Mouse (Mus musculus) v-Abl transformed pro-B cells (cell line): ENCODE measurements around the gene Cox10.

Experiments
- in situ Hi-C, 2 experiments: fragments of 400-800 bp; cut with MboI; formaldehyde crosslinking; loops; one replicate each; pipeline ENCODE4 v1.15.1; 2025; ENCODE audit not compliant: unreplicated experiment in 2 of 2

Gene Cox10

DNA sequence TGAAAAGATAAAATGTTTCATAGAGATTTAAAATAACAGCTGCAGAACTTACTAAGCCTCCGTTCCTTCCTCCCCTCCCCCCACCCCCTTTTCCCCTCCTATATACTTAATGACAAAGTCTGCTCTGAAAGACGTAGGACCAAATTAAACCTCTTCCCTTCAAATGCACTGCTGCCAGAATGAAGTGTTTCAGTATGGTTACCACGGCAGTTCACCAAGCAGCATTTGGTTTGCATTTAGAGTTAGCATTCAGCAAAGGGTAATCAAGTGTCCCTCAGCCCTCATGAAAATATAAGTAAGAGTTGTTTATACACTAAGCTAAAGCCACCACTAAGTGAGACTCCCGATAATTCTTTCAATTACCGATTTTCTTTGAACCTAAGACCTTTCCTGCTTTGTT is 25.9 kb downstream of the Cox10 start:
- in situ Hi-C loops = loop anchor here in 1 of 2 experiments (25.0 kb wide), 1 partner anchor 1166 kb away; the partner anchor contains the start of gene Tvp23b

DNA sequence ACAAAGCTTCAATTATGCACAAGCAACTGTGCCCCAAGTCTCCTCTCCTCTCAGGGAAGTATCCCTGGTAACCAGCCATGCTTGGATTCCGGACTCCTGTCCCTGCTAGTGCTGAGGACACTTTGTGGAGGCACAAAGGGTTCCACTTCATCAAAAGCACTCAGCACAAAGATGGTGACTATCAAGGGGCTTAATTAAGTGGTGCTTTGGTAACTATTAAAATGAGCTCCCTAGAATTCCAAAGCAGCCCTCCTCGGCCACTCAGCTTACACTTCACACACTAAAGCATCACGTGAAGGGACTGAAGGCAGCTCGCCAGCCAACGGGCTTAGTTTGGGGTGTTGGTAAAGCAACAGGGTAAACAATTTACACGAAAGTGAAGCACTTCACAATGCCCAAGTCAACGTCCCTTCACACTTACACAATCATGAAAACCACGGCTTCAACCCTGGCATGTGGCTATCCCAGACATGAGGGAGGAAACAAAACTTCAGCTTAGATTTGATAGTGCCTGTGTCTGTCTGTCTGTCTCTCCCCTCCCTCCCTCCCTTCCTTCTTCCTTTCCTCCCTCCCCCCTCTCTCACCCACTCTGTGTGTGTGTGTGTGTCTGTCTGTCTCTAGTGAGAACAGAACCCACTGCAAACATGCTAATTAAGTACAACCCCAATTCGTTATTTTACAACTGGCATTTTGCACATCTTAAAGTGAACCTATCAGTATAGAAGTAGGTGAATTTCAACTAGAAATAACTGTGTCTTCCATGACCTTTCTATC is 27.9 kb downstream of the Cox10 start:
- in situ Hi-C loops = loop anchor here in 1 of 2 experiments (25.0 kb wide), 1 partner anchor 1164 kb away; the partner anchor contains the start of gene Tvp23b

DNA sequence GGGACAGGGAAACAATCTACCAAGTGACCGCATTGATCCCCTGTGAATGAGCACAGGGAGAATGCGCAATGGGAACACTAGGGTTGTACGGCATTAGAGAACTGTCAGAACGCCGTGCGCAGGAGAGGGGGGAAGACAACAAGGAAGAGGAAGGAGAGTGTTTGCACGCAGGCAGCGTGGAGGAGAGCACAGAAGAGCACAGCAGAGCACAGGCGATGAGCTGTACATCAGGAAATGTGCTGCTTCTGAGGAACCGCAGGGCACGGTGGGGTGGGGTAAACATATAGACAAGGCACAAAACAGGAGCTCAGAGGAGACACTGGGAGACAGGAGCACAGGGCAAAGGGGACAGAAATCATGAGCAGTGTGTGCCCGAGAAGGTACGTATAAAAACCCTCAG is 31.8 kb downstream of the Cox10 start:
- in situ Hi-C loops = no loop called here

DNA sequence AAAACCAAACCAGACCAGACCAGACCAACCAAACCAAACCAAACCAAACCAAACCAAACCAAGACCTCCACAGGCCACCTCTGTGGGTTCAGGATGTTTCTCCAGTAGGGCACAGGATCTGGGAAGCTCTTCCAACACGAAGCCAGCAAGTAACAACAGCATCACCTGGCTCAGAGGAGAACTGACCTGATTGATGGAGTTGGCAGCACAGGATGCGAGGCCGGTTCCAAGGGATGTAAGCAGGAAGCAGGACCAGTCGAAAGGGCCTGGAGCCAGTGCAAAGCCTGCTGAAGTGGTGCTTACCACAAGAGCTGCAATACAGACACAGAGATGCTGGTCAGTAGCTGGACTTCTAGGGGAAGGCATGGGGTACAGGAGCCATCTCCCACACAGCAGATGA is 34.2 kb downstream of the Cox10 start:
- in situ Hi-C loops = no loop called here

DNA sequence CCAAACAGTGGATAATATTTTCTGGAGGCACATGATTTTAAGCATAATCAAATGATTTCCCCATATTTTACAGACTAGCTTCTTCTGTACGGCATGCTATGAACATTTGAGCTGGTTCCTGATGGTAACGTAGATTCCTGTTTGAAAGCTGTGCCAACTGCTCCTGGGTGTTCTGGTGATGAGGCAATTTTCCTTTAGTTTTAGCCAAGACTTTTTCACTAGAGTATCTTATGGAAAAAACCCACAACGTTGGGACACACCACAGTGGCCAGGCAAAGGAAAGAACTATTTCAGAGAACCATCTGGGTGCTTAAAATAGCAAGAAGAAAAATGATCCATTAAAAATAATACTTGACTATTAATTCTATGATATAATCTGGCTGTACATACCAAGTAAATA is 35.2 kb downstream of the Cox10 start:
- in situ Hi-C loops = no loop called here

DNA sequence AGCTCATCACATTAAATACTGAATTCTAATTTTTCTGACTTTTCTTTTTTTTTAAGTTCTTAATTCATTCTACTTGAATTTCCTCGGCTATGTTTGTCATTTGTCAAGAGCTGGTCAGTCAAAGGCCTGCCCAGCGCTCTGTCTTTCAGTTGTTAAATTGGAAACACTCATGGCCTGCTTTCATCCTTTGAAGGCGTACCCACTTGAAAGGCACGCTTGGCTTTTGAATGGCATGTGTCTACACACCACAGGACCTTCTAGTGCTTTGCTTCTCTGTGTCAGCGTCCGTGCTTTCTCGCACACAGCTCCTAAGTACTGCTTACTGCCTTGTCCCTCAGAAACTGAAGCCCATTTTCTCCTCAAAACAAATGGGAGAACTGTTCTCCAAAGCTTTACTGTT is 38.0 kb downstream of the Cox10 start:
- in situ Hi-C loops = no loop called here

DNA sequence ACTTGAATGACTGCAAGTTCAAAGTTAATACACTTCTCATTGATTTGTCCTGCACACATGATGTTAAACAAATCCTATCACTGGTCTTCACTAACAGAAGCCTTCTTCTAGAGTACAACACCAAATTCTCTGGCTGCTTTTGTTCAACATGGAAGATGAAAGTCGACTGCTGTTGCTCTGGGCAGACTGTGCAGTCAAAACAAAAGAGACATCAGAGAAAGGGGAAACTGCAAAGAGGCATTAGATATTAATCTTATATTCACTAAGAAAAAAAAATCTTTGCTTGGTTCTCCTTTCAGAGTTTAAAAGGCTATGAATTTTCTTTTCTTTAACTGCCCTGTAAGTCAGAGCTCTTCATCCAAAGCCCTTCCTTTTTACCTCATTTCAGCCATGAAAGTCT is 39.7 kb downstream of the Cox10 start:
- in situ Hi-C loops = no loop called here

DNA sequence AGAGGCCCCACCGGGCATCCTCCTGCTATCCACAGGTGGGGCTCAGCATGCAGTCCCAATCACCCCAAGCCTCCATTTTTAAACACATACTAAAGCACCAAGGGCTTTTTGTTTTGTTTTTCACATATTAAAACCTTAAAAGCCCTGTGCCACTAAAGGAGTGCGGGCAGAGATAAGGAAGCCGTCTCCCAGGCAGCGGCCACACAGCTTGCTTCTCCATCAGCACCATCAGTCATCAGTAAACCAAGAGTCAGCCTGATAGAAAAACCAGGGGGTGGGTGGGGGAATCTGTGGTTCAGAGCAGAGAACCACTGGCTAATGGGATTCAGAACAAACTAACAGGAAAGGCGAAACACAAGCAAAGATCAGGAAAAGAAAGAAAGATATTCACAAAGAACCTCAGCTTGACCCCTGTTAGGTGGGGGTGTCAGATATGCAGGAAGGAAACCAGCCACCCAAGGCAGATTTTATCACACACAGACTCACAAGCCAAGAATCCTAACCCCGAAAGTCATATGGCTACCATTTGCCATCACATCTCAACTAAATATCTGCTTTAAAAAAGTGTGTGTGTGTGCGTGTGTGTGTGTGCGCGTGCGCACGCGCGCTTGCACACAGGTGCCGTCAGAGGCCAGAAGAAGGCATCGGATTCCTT is 41.7 kb downstream of the Cox10 start:
- in situ Hi-C loops = no loop called here

DNA sequence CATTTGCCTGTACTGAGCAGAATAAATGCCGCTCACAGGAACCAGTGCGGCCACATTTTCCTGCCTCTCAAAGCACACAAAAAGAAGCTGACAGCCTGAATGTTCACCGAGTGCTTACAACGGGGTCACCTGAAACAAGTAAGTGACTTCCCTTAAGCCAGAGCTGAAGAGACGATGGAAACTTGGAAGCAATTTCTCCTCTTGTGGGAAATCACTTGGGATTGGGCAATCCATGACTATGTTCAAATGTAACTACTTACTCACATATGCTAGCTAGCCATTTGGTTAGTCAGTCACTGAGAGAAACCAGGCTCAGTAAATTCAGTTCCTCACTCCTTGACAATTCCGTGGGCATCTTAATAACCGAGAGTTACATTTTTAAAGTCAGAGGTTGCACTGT is 43.0 kb downstream of the Cox10 start:
- in situ Hi-C loops = no loop called here

DNA sequence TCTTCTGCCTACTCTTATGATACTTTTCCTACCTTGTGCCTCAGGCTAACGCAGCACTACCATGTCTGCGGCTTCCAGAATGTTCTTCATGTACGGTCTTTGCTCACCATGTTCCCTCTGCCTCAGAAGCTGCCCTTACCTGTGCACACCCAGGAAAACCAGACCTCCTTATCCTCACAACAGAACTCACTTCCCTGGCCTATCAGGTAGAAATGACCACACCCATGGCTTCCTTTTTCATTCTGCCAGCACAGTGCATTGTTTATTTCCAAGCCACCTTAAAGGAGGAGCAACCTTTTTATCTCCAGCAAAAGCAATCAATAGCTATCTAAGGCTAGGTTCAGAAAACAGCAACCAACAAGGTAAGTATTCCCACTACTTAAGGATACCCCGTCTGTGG is 43.6 kb downstream of the Cox10 start:
- in situ Hi-C loops = no loop called here

DNA sequence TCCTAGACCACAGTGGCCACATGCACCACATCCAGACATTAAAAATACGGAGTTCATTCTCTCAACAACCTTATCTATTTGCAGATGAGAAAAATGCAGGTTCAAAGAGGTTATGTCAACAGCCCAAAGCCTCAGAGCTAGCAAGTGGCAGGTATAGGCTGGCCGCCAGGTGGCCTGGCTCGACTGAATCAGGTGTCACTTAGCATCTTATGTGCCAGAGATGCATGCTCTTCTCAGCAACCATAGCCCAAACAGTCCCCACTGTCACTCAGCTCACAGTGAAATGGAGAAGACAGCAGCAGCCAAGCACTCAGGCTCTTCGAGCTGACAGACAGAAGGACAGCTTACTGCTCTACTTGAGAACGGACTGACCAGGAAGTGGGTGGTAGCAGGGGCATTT is 44.6 kb downstream of the Cox10 start:
- in situ Hi-C loops = no loop called here

DNA sequence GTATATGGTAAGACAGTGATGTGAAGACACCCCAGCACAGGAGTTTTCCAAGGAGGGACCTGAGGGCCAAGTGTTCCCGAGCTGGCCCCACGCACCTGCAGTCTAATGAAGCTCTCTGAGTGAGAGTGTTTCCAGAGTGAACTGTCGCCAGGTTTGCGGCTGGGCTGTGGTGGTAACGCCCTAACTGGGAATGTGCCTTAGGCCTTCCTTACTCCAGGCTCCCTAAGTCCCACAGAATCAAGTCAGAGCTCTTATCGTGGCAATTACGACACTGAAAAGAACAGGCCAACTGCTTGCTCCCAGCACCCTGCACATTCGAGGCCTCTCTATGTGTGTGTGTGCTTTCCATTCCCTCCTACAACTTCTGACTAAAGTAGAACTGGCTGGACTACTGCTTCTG is 51.8 kb downstream of the Cox10 start:
- in situ Hi-C loops = no loop called here

DNA sequence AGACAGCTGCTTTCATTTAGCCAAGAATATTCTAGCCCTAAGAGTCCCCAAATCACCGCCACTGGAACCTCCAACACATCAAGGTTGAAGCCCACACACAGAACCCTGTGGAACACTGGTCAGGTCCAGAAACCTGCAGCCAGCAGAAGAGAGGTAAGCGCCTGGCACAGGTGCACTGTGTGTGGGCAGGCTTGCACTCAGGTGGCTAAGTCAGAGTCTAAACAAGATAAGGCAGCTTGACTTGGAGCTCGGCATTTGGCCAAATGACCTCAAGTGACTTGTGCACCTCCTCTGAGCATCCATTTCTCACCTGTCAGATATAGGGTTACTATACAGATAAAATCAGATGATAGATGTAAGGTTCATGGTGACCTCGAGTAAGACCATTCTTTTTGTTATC is 53.4 kb downstream of the Cox10 start:
- in situ Hi-C loops = no loop called here

DNA sequence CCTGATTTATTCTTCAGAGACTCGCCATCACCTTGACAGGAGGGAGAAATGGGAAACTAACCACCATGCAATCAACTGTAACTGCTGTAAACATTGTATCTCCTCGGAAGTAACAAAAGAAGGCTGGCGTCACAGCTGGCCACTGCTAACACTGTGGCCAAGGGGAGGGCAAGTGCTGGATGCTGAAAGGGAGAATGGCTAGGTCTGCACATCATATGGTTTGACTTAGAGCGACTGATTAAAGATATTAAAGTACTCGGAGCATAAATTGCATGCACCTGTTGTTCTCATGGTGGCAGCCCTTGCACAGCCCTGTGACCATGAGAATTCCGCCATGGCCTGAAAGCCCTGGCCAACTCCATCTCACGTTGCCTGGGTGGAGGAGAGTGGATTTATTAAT is 54.7 kb downstream of the Cox10 start:
- in situ Hi-C loops = no loop called here

DNA sequence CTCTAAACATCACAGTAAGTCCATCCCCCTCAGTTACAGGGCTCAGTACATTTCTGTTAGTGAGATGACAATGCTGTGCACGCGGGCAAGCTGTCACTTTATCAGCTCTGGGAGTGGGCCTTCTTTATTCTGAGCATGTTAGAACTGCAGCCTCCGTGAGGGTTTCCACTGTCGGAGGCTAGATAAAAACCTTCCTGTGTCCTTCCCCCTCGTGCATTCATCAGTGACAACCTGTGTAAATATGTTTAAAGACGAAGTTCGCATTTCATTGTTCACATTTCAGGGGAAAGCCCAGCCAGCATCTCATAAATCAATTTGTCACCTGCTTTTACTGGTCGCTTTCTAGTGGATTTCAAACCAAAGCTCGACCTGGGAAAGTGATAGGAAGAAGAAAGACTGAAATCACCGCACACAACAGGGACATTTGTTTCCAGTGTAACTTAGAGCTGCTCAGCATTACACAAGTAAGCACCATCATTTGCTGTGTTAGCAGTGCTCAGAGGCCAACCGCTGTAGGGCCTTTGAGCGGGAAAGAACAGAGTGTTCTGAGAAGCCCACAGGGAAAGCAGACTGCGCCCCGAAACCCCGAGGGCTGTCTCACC is 55.8 kb downstream of the Cox10 start:
- in situ Hi-C loops = no loop called here

DNA sequence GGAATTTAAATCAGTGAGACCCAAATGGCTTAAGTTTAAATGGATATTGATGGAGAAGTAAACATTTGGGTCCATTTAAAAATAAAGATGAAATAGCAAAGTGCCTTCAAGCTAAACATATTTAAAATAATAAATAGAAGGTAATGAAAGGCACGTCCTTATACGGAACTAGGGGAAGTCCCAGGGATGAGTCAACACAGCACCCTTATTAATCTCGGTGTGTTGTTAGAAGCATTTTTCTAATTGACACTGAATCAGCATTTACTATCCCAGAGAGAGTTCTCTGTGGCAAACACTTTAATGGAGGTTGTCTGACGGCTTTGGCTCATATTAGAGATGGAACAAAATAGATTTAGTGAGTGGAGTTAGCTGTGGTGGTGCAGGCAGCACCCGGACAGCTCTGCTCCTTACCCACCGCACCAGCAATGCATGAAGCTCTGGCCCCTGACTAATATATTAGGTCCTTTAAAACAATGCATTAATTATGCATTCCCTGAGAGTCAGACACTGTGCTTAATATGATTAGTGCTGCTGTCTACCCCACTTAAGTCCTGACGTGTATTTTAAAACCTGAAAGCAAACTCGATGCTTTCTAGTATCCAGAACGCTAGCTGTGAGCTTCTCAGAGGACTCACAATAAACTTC is 56.7 kb downstream of the Cox10 start:
- in situ Hi-C loops = no loop called here

DNA sequence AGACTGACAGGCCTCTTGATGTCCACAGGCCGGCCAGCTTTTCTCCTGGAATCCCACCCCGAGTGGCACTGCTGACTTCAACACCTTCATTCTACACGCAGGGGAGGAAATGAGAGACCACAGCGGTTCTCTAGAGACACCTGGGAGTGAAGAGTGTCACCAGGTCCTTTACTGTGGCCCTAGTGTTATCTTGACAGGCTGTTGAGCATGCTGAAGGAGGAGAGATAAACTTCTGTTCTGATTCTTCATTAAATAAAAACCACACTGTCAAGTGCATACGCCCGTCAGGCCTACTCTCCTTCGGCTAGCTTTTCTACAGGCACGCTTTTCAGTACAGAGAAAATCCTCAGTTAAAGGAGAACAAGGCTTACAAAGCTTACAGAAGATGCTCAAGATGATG is 60.0 kb downstream of the Cox10 start:
- in situ Hi-C loops = no loop called here

DNA sequence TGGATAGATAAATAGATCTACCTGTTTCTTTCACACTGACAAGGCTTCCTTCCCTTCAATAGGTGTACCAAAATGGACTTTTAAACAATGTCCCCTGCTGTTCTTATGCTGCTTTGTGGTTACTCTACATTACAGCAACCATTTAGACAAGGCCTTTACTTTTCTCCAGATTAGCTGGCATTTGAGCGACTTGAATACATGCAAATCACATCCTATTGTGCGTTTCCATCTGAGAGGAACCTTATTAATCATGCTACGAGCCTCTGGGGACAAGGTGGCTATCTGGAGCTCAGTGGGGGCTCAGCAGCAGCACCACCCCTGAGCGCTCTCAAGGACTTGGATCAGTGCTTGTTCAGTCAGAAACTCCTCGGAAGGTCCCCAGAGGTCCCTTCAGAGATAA is 61.1 kb downstream of the Cox10 start:
- in situ Hi-C loops = no loop called here

DNA sequence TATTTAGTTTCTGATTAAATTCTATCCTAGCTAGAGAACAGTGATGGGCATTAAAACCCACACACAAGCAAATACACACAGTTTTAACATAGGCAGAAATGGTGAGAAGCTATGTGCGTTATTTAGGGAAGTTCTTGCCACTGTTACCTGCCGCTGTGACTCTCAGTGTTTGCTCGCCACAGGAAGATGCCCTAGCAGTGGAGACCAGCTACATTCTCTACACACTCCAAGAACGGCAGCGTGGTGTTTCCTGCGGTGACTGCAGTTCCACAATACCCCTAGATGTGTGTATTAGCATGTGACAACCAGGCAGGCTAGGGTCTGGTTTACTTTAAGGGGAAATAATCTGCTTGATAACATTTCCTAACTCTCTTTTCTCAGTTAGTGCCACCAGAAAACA is 64.0 kb downstream of the Cox10 start:
- in situ Hi-C loops = no loop called here

DNA sequence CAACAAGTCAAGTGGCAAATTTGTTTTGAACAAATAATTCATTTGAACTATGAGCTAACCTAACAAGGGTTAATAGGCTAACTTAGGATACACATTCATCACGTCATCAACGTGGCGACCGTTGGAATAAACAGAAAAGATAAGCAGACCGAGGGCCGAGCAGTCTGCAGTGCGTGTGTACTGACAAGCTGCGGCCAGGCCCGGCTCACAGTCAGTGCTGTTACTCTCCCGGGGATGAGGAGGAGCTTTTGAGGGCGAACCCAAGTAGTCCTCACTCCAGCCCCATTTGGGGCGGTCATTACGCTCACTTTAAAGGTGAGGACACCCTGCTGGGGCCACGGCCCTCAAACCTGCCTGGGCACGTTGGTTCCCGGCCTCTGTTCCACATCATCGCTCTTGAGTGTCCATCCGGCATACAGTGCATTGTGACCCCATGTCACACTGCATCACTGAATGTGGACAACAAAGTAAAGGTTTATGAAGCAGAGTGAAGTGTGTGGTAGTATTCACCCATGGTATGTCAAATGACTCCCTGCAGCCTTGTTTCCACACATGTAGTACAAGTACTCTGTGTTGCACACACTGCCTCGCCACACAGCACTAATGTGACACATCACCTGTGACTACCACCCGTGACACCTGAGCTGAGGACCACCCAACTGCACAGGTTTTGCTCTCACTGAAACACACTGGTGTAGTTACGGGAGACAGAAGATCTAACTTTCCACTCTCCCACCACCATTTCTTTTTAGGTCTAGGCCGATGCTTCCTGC is 68.4 kb downstream of the Cox10 start:
- in situ Hi-C loops = no loop called here

DNA sequence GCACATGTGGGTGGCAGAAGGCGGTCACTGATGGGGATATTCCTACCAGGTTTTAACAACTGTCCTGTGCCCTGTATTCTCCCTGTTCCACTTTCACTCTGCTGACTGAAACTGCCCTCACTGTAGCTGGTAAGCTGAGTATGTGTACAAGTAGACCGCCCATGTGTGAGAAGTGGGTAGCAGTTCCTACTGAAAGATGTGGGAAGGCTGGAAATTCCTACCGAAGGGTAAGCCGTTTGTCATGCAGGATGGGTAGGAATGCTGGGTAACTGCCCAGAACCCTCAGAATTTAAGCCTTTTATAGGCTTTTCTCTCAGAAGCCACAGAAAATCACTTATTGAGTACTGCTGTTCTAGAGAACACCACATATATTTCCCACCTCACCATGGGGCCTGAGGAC is 75.1 kb downstream of the Cox10 start:
- in situ Hi-C loops = no loop called here
